In genomic region chr12:40501141-40501540, GRCm38 (mm10) we compare ENCODE assay signal across 34 mouse cellular contexts.
"Had no signal": no experiment of that assay in that cellular context is flagged by ENCODE, and none has a peak within 500 bp of the region (broad histone marks: within the 10 kb centered on the region; RNA-seq: fewer than 3 reads in every experiment).

No protein-coding gene starts in this region.

- DNase-seq: heart, postnatal 10 days; heart, postnatal 14 days; heart, postnatal 36 days; heart, postnatal 4 days; kidney, adult 11 months; kidney, adult 18-20 months; kidney, adult 8-10 months; kidney, adult 9 months; kidney, postnatal 10 days; kidney, postnatal 25 days; kidney, postnatal 36 days; kidney, postnatal 4 days; layer of hippocampus, adult 9-11 months; layer of hippocampus, postnatal 36 days had no signal

- H3K4me3 ChIP-seq: heart, embryonic 10.5 days; heart, embryonic 12.5 days; heart, embryonic 13.5 days; heart, embryonic 15.5 days; hindbrain, embryonic 10.5 days; hindbrain, embryonic 12.5 days; hindbrain, embryonic 13.5 days; hindbrain, embryonic 15.5 days; intestine, embryonic 15.5 days; kidney, embryonic 15.5 days; layer of hippocampus, adult 2 months; left cerebral cortex, adult 2 months had no signal

- H3K9me3 ChIP-seq: heart, embryonic 10.5 days; heart, embryonic 12.5 days; heart, embryonic 13.5 days; heart, embryonic 15.5 days; hindbrain, embryonic 10.5 days; hindbrain, embryonic 12.5 days; hindbrain, embryonic 13.5 days; hindbrain, embryonic 15.5 days; intestine, embryonic 15.5 days; kidney, embryonic 15.5 days had no signal

- H3K4me2 ChIP-seq: heart, embryonic 11.5 days; heart, embryonic 12.5 days; heart, embryonic 13.5 days; heart, embryonic 15.5 days; hindbrain, embryonic 12.5 days; hindbrain, embryonic 13.5 days; hindbrain, embryonic 14.5 days; hindbrain, embryonic 15.5 days; intestine, embryonic 15.5 days; kidney, embryonic 15.5 days had no signal

- H3K27me3 ChIP-seq: heart, embryonic 12.5 days; heart, embryonic 13.5 days; heart, embryonic 15.5 days; hindbrain, embryonic 12.5 days; hindbrain, embryonic 13.5 days; hindbrain, embryonic 15.5 days; intestine, embryonic 15.5 days; kidney, embryonic 15.5 days had no signal

- H3K9ac ChIP-seq: heart, embryonic 12.5 days; heart, embryonic 13.5 days; heart, embryonic 15.5 days; hindbrain, embryonic 12.5 days; hindbrain, embryonic 13.5 days; hindbrain, embryonic 14.5 days; hindbrain, embryonic 15.5 days; intestine, embryonic 15.5 days; kidney, embryonic 15.5 days had no signal

- ATAC-seq: hindbrain, embryonic 16.5 days; hindbrain, postnatal 0 days; inflammation-experienced regulatory T-cells, adult 6 months; intestine, embryonic 15.5 days; intestine, embryonic 16.5 days; intestine, postnatal 0 days had no signal

- H3K36me3 ChIP-seq: heart, embryonic 10.5 days; heart, embryonic 12.5 days; heart, embryonic 13.5 days; heart, embryonic 15.5 days; hindbrain, embryonic 10.5 days; hindbrain, embryonic 12.5 days; hindbrain, embryonic 13.5 days; hindbrain, embryonic 15.5 days; intestine, embryonic 15.5 days; kidney, embryonic 15.5 days had no signal

- H3K27ac ChIP-seq: heart, embryonic 10.5 days; heart, embryonic 13.5 days; heart, embryonic 15.5 days; hindbrain, embryonic 10.5 days; hindbrain, embryonic 12.5 days; hindbrain, embryonic 13.5 days; hindbrain, embryonic 14.5 days; hindbrain, embryonic 15.5 days; hindbrain, postnatal 0 days; intestine, embryonic 15.5 days; kidney, embryonic 15.5 days; kidney, postnatal 0 days; layer of hippocampus, adult 2 months; left cerebral cortex, adult 2 months had no signal
